Mouse (Mus musculus): Measurements from ENCODE around the gene Tmem135.

Gene Tmem135

GRCm38 (mm10) chr7:89242565-89242964, 161.5 kb downstream of the Tmem135 start:
- DNase-seq = no peak

- DNase-seq = no peak
Observed at GRCm38 (mm10) chr7:89242143-89242542, 161.9 kb downstream of the Tmem135 start.

GRCm38 (mm10) chr7:89239592-89239991, 164.4 kb downstream of the Tmem135 start:
- DNase-seq = no peak

GRCm38 (mm10) chr7:89236592-89236991, 167.4 kb downstream of the Tmem135 start:
- DNase-seq = no peak

GRCm38 (mm10) chr7:89235974-89236507, 168.0 kb downstream of the Tmem135 start:
- no peak for DNase-seq

- DNase-seq = no peak
Observed at GRCm38 (mm10) chr7:89232499-89233145, 171.4 kb downstream of the Tmem135 start.

GRCm38 (mm10) chr7:89231200-89231790, 172.7 kb downstream of the Tmem135 start:
- no peak for DNase-seq

GRCm38 (mm10) chr7:89222609-89223008, 181.4 kb downstream of the Tmem135 start:
- no peak for DNase-seq

GRCm38 (mm10) chr7:89216628-89217027, 187.4 kb downstream of the Tmem135 start:
- no peak for DNase-seq

GRCm38 (mm10) chr7:89216118-89216517, 187.9 kb downstream of the Tmem135 start:
- DNase-seq = no peak

- DNase-seq = no peak
Observed at GRCm38 (mm10) chr7:89215714-89216113, 188.3 kb downstream of the Tmem135 start.

- no peak for DNase-seq
Observed at GRCm38 (mm10) chr7:89210506-89210905, 193.5 kb downstream of the Tmem135 start.

GRCm38 (mm10) chr7:89206165-89206564, 197.9 kb downstream of the Tmem135 start:
- no peak for DNase-seq

- DNase-seq = no peak
Observed at GRCm38 (mm10) chr7:89205402-89205801, 198.6 kb downstream of the Tmem135 start.

- DNase-seq = no peak
Observed at GRCm38 (mm10) chr7:89203144-89203543, 200.9 kb downstream of the Tmem135 start.

GRCm38 (mm10) chr7:89201954-89202353, 202.1 kb downstream of the Tmem135 start:
- DNase-seq = no peak

- no peak for DNase-seq
Observed at GRCm38 (mm10) chr7:89198499-89198898, 205.5 kb downstream of the Tmem135 start.

GRCm38 (mm10) chr7:89193459-89193858, 210.6 kb downstream of the Tmem135 start:
- no peak for DNase-seq

GRCm38 (mm10) chr7:89183928-89184327, 220.1 kb downstream of the Tmem135 start:
- no peak for DNase-seq

- DNase-seq = no peak
Observed at GRCm38 (mm10) chr7:89182943-89183342, 221.1 kb downstream of the Tmem135 start.

- DNase-seq = no peak
Observed at GRCm38 (mm10) chr7:89181285-89181684, 222.7 kb downstream of the Tmem135 start.

GRCm38 (mm10) chr7:89178601-89179000, 225.4 kb downstream of the Tmem135 start:
- no peak for DNase-seq

- no peak for DNase-seq
Observed at GRCm38 (mm10) chr7:89177926-89178325, 226.1 kb downstream of the Tmem135 start.

- no peak for DNase-seq
Observed at GRCm38 (mm10) chr7:89174430-89174829, 229.6 kb downstream of the Tmem135 start.

GRCm38 (mm10) chr7:89173018-89173417, 231.0 kb downstream of the Tmem135 start:
- DNase-seq = no peak

Data from thymus, postnatal 36 days (tissue).